Mouse (Mus musculus) thymus, postnatal 10 days (tissue): ENCODE measurements around the gene Cdkl1.

Experiments used
- DNase-seq, 2 experiments: peaks; one replicate each; pipeline ENCODE4 v3.0.0; 2021; ENCODE audit warnings: low spot score in 2 of 2

The Cdkl1 gene

GRCm38 (mm10) chr12:69751864-69752341 lies 39.2 kb downstream of the Cdkl1 start:
- DNase-seq: no peak

DNA sequence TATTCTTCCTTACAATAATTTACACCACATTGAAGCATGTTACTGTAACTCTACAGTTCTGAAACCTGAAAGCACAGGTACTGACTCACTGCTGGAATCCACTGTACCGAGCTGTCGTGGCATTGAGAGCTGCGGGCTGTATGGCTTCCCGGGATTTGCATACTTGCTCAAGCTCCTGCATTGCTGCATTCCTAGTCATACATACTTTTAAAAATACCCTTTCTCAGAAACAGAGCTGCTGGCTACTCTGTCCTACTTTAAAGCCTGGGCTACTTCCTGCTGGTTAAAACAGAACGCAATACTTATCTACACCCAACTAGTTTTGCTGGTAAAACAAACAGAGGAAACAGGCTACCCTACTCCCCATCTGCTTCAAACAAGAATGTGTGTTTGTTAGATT lies 46.9 kb downstream of the Cdkl1 start:
- no peak for DNase-seq

DNA sequence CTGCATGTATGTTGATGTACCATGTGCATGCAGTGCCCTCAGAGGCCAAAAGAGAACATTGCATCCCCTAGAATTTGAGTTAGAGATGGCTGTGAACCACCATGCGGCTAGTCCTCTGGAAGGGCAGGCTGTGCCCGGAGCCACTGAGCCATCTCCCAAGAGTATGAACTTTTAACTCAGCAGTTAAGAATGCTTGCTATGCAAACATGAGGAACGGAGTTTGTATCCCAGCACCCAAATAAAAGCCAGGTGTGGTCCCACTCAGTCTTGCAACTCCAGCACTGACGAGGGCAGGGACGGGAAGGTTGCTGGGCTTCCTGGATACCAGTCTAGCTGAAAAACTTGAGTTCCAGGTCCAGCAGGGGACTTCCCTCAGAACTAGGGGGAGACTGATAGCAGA lies 49.1 kb downstream of the Cdkl1 start:
- no peak for DNase-seq

DNA sequence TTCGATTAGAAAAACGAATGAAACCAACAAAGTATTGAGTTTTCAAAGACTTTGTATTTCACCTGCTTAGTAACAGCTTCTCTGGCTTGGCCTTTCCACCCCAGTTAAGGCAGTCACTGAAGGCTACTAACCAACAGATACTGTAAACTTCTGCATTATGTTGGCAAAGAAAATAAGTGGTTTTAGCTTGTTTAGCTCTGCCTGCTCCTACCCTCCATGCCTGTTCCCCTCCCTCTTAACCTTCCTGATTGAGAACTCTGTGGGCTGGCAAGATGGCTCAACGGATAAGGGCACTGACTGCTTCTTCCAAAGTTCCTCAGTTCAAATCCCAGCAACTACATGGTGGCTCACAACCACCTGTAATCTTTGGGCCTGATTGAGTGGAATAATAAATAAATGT lies 57.1 kb downstream of the Cdkl1 start:
- DNase-seq: no peak

- DNase-seq: peak in 1 of 2 experiments; percentile 38
Measured at GRCm38 (mm10) chr12:69733518-69733917, 57.5 kb downstream of the Cdkl1 start.

- DNase-seq: no peak
Measured at GRCm38 (mm10) chr12:69732221-69732620, 58.8 kb downstream of the Cdkl1 start.

- DNase-seq: no peak
Measured at GRCm38 (mm10) chr12:69730306-69730705, 60.8 kb downstream of the Cdkl1 start.

DNA sequence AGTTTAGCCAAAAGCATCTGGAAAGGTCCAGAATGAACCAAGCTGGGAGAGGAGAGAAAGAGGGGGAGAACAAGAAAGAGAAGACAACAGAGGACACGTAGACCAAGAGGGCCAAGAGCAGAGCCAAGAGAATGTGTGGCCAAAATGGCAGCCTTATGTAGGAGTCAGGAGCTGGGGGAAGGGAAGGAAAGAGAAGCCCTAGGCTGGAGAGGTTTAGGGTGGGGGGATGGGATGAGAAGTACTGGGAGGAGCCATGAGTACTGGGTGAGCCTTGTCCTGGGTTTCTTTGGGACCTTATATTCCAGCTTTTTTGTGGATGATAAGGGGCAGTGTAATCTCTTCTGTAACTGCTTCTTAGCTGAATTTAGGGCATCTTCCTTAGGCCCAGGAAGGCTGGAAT lies 61.8 kb downstream of the Cdkl1 start:
- no peak for DNase-seq

- peak; percentile 90 to 93 for DNase-seq
Measured at GRCm38 (mm10) chr12:69724711-69725460, 66.2 kb downstream of the Cdkl1 start, which contains the start of the genes L2hgdh and Atp5s. L2hgdh (minus strand) TSS chr12:69724873. Atp5s (plus strand) TSS chr12:69724950.

- DNase-seq: no peak
Measured at GRCm38 (mm10) chr12:69724018-69724710, 66.9 kb downstream of the Cdkl1 start.

DNA sequence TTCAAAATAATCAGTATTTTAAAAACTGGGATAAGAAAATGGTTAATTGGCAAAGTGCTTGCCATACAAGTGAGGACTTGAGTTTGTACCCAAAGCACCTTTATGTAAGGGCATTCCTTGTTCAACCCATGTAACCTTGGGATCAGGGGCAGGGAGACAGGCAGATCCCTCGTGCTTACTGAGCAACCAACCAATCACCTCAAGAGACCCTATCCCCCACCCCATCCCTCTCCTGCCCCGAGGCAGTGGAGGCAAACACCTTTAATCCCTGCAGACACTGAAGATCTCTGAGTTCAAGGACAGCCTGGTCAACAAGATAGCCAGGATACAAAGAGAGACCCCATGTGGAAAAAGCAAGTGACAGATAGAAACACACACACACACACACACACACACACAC lies 67.7 kb downstream of the Cdkl1 start:
- DNase-seq: no peak

DNA sequence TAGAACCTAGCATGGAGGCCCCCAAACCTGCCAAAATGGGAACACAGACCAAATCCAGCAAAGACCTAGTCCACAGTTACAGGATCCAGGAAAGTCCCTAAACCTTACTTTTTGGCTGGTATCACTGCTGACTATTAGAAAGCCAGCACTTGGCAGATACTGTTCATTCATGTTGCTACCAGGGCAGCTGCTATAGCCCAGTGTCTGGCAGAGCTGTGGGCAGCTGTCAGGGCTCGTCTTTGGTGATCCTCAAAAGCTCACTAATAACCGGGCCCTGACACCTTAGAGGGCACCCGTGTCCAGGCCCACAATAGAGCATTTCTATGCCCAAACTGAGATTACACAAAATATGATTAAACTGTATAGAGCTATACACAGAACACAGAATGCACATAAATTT lies 68.2 kb downstream of the Cdkl1 start:
- no peak for DNase-seq

- DNase-seq: no peak
Measured at GRCm38 (mm10) chr12:69713628-69714027, 77.4 kb downstream of the Cdkl1 start.

GRCm38 (mm10) chr12:69704799-69705458 lies 86.1 kb downstream of the Cdkl1 start:
- DNase-seq: no peak

GRCm38 (mm10) chr12:69698352-69698751 lies 92.7 kb downstream of the Cdkl1 start:
- DNase-seq: no peak
